Mouse (Mus musculus): ENCODE results near the gene Arhgap15.

DNA sequence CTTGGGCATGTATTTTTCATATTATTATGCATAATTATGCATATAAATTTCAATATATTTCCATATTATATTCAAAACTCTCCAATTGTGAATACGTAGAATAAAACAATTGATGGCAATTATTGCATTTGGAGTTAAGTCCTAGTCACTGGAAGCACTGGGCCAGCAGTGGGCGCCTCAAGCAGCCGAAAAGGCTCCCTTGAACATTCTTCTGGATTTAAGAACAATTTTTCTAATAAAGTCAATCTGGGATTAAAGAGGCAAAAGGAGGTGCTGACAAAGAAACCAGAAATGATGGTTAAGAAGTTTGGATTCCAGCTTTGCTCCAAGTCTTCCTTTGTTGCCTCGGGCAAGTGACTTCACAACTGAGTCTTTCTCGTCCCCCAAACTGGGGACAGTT lies 355.1 kb downstream of the Arhgap15 start:
- TF ChIP-seq CTCF (IDR thresholded peaks at IDR 0.05; ENCODE audit: extremely low read depth, insufficient read depth, insufficient read length, insufficient replicate concordance) (no peak), POLR2A (IDR thresholded peaks at IDR 0.05; ENCODE audit: low read depth, low read length) (no peak)
